Mouse (Mus musculus): ENCODE results near the gene Ddx27. TPM values are rescaled to one million over a fixed set of nuclear protein-coding genes. Genes with fewer than 3 reads are reported as not detected.
A peak's percentile ranks its signal among the peaks of the same experiment; 100 is the strongest.

Ddx27 gene
- polyA plus RNA-seq, 1 experiment from 2014 or later, result 42.6 TPM

DNA sequence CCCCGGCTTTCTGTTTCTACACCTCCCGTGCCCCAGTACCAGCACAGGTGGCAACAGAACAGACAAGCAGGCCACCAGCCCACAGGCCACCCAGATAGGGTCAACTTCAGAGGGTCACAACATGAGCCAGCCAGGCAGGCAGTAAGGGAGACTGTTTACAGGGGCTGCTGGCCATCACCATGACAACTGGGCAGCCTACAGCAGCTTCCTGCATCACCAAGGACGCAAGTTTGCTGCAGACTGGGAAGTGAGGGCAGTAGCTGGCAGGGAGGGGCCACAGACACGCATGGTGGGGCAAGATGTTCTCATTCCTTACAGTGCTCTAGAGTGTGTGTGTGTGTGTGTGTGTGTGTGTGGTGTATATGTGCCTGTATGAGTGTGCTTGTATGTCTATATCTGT lies 66.6 kb downstream of the Ddx27 start:
- Histone ChIP-seq H3K27me3 (ENCODE audit: control insufficient read depth, insufficient read depth, low read length) (no peaks in the 10 kb centered on the region), H3K9me3 (replicated peaks; ENCODE audit: control insufficient read depth, low read length) (no peaks in the 10 kb centered on the region), H3K9ac (replicated peaks; ENCODE audit: low read length) (no peak overlapping the region), H3K36me3 (replicated peaks; ENCODE audit: control insufficient read depth, insufficient read depth, low read depth, low read length) (no peaks in the 10 kb centered on the region), H3K4me3 (ENCODE audit: low read depth, low read length) (no peak overlapping the region), H3K4me1 (ENCODE audit: control insufficient read depth, insufficient read depth, low read length) (peaks cover 4% of the 10 kb centered on the region; the same call in 1 of the 2 replicates), H3K27ac (replicated peaks; ENCODE audit: low read depth, low read length) (no peak overlapping the region), H3K4me2 (ENCODE audit: low read depth, low read length) (no peak overlapping the region)
- ATAC-seq (replicated peaks; ENCODE audit: insufficient number of reproducible peaks, low FRiP score, low TSS enrichment, low read depth), result no peak
- WGBS, result 15% methylated on average over 4 of the region's 4 CpGs
- DNase-seq (ENCODE audit: low spot score), result peak; percentile 58

Other genes with a start within 250 kb of the Ddx27 start
- gene Trp53rkb, start 222.7 kb upstream of the Ddx27 start, polyA plus RNA-seq (2014; fragmentation: Nextera tagmentation; extraction: Ambion mirVana), result 8.9 and 10.3 TPM in 2 replicates
- gene Arfgef2, start 209.6 kb upstream of the Ddx27 start, polyA plus RNA-seq (2014; fragmentation: Nextera tagmentation; extraction: Ambion mirVana), result 3.5 and 4.0 TPM in 2 replicates
- 250 and 276 TPM in 2 replicates for gene Cse1l, start 109.2 kb upstream of the Ddx27 start, polyA plus RNA-seq (2014; fragmentation: Nextera tagmentation; extraction: Ambion mirVana)
- gene Stau1, start 18.9 kb upstream of the Ddx27 start, polyA plus RNA-seq (2014; fragmentation: Nextera tagmentation; extraction: Ambion mirVana), result 91.5 and 96.3 TPM in 2 replicates
- 4.2 and 4.3 TPM in 2 replicates for gene Znfx1, start 47.8 kb downstream of the Ddx27 start, polyA plus RNA-seq (2014; fragmentation: Nextera tagmentation; extraction: Ambion mirVana)
- gene Kcnb1, start 175.0 kb downstream of the Ddx27 start, polyA plus RNA-seq (2014; fragmentation: Nextera tagmentation; extraction: Ambion mirVana), result 0.39 and 0.67 TPM in 2 replicates
- gene Ptgis, start 225.4 kb downstream of the Ddx27 start, polyA plus RNA-seq (2014; fragmentation: Nextera tagmentation; extraction: Ambion mirVana), result 12.9 and 14.5 TPM in 2 replicates

All from embryonic facial prominence, embryonic 11.5 days (tissue).